Mouse (Mus musculus) embryonic fibroblast, embryonic 13.5 days (primary cell): Measurements from ENCODE around the gene Tjp3.

Source experiments
- CTCF ChIP-seq: IDR thresholded peaks from 2 replicates; pipeline ENCODE4 v1.5.1; 2011; ENCODE audit warnings: mild to moderate bottlenecking, control low read depth, low read length, moderate library complexity, borderline replicate concordance; ENCODE audit not compliant: insufficient read depth
- POLR2A ChIP-seq: IDR thresholded peaks from 2 replicates; pipeline ENCODE4 v1.6.1; 2011; ENCODE audit warnings: low read depth, mild to moderate bottlenecking, control low read depth, low read length, moderate library complexity

- TF ChIP-seq POLR2A (no peak), CTCF (no peak)
Observed at GRCm38 (mm10) chr10:81279496-81279895, 11.9 kb downstream of the Tjp3 start.
